Mouse (Mus musculus): ENCODE results near the gene Zc2hc1c. TPM values are rescaled to one million over a fixed set of nuclear protein-coding genes. Genes with fewer than 3 reads are reported as not detected.

Zc2hc1c gene
- polyA plus RNA-seq (2015; fragmentation: Illumina TruSeq; extraction: RNeasy Lipid Tissue Mini Kit (QIAGEN cat#74804); ENCODE audit: insufficient read depth, low read depth, low replicate concordance): 0.81 TPM

GRCm38 (mm10) chr12:85288486-85289156, at the start of gene Zc2hc1c:
Zc2hc1c (plus strand) TSS chr12:85288591.

GRCm38 (mm10) chr12:85270319-85270718, 18.1 kb upstream of the Zc2hc1c start, which contains the start of gene Mlh3:
Mlh3 (minus strand) TSS chr12:85270599.

DNA sequence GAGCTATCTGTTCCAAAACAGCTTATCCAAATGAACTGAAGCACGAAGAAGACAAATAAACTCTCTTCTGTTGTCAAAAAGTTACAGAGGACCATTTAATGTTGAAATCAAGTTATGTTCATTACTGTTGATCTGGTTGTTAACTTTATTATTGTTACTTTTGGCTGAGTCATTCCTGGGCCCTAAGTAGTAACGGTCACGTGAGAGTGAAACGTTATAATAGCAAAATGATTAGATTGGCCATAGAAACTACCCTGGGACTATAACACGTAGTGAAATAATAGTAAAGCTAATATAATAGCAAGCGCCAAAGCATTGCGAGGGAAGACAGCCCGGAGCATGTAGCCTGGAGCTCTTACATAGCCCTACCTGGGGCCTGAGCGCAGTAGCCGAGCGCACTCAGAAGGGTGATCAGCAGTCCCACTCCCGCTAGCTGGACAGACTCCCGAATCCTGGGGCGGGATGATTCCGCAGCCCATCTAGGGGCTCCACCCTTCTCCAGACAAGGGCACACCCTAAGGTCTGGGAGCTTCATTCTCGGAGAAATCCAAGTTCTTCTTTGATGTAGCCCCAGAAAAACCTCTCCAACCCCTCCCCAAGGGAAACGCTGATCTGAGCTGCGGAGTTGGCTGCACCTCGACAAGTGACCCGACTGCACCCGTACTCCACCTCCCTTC, 444 bp upstream of the Zc2hc1c start, which contains the start of gene Acyp1:
Gene Acyp1, minus strand, starts transcription at position 630 of the 677 bp plus-strand sequence.

GRCm38 (mm10) chr12:85339243-85339729, 50.9 kb downstream of the Zc2hc1c start, which contains the start of gene Nek9:
Nek9 (minus strand) TSS chr12:85339362.

Other genes starting within 250 kb of the Zc2hc1c start
- gene Prox2, start 177.8 kb upstream of the Zc2hc1c start, polyA plus RNA-seq (2015; fragmentation: Illumina TruSeq; extraction: RNeasy Lipid Tissue Mini Kit (QIAGEN cat#74804); ENCODE audit: insufficient read depth, low read depth, low replicate concordance): 0.61 TPM
- gene Dlst, start 177.8 kb upstream of the Zc2hc1c start, polyA plus RNA-seq (2015; fragmentation: Illumina TruSeq; extraction: RNeasy Lipid Tissue Mini Kit (QIAGEN cat#74804); ENCODE audit: insufficient read depth, low read depth, low replicate concordance): 31.9 TPM
- gene Rps6kl1, start 137.3 kb upstream of the Zc2hc1c start, polyA plus RNA-seq (2015; fragmentation: Illumina TruSeq; extraction: RNeasy Lipid Tissue Mini Kit (QIAGEN cat#74804); ENCODE audit: insufficient read depth, low read depth, low replicate concordance): 0.66 TPM
- gene Pgf, start 110.8 kb upstream of the Zc2hc1c start, polyA plus RNA-seq (2015; fragmentation: Illumina TruSeq; extraction: RNeasy Lipid Tissue Mini Kit (QIAGEN cat#74804); ENCODE audit: insufficient read depth, low read depth, low replicate concordance): 12.8 TPM
- gene Eif2b2, start 69.1 kb upstream of the Zc2hc1c start, polyA plus RNA-seq (2015; fragmentation: Illumina TruSeq; extraction: RNeasy Lipid Tissue Mini Kit (QIAGEN cat#74804); ENCODE audit: insufficient read depth, low read depth, low replicate concordance): 25.4 TPM
- 3.1 TPM for gene Mlh3, start 18.0 kb upstream of the Zc2hc1c start, polyA plus RNA-seq (2015; fragmentation: Illumina TruSeq; extraction: RNeasy Lipid Tissue Mini Kit (QIAGEN cat#74804); ENCODE audit: insufficient read depth, low read depth, low replicate concordance)
- 4.1 TPM for gene Acyp1, start 153 bp upstream of the Zc2hc1c start, polyA plus RNA-seq (2015; fragmentation: Illumina TruSeq; extraction: RNeasy Lipid Tissue Mini Kit (QIAGEN cat#74804); ENCODE audit: insufficient read depth, low read depth, low replicate concordance)
- gene Nek9, start 50.8 kb downstream of the Zc2hc1c start, polyA plus RNA-seq (2015; fragmentation: Illumina TruSeq; extraction: RNeasy Lipid Tissue Mini Kit (QIAGEN cat#74804); ENCODE audit: insufficient read depth, low read depth, low replicate concordance): 11.6 TPM
- 76.1 TPM for gene Tmed10, start 86.3 kb downstream of the Zc2hc1c start, polyA plus RNA-seq (2015; fragmentation: Illumina TruSeq; extraction: RNeasy Lipid Tissue Mini Kit (QIAGEN cat#74804); ENCODE audit: insufficient read depth, low read depth, low replicate concordance)
- 35.8 TPM for gene Fos, start 185.3 kb downstream of the Zc2hc1c start, polyA plus RNA-seq (2015; fragmentation: Illumina TruSeq; extraction: RNeasy Lipid Tissue Mini Kit (QIAGEN cat#74804); ENCODE audit: insufficient read depth, low read depth, low replicate concordance)

Data from pancreas, adult 10 weeks (tissue).